Mouse (Mus musculus) liver, embryonic 11.5 days (tissue): ENCODE results near the gene Ciita. TPM values are rescaled to one million over a fixed set of nuclear protein-coding genes. Genes with fewer than 3 reads are reported as not detected.

Source experiments
- ATAC-seq: fragments of 200-750 bp; cut with Nextera tagmentation; replicated peaks from 2 replicates; pipeline ENCODE4 v1.8.0; 2017; ENCODE audit warnings: moderate number of reproducible peaks, mild to moderate bottlenecking, moderate TSS enrichment, moderate library complexity; ENCODE audit not compliant: low FRiP score
- DNase-seq: peaks from one replicate; pipeline ENCODE4 v3.0.0-alpha.2; 2017; ENCODE audit warnings: low spot score
- H3K27ac ChIP-seq: fragments of 300-500 bp; sonication (generic); 2 replicates; pipeline ENCODE4 v1.5.1; 2014; ENCODE audit warnings: mild to moderate bottlenecking, low read depth, low read length, control low read depth
- H3K27me3 ChIP-seq: fragments of 300-500 bp; sonication (generic); replicated peaks from 2 replicates; pipeline ENCODE4 v1.6.1; 2014; ENCODE audit warnings: low read length, mixed read lengths; ENCODE audit not compliant: control insufficient read depth, insufficient read depth
- H3K36me3 ChIP-seq: fragments of 300-500 bp; sonication (generic); 2 replicates; pipeline ENCODE4 v1.6.1; 2014; ENCODE audit warnings: mild to moderate bottlenecking, low read length, moderate library complexity, mixed read lengths; ENCODE audit not compliant: control insufficient read depth, insufficient read depth
- H3K4me1 ChIP-seq: fragments of 300-500 bp; sonication (generic); replicated peaks from 2 replicates; pipeline ENCODE4 v1.6.1; 2014; ENCODE audit warnings: low read length, mixed read lengths; ENCODE audit not compliant: control insufficient read depth, insufficient read depth
- H3K4me2 ChIP-seq: fragments of 300-500 bp; sonication (generic); 2 replicates; pipeline ENCODE4 v1.6.1; 2014; ENCODE audit warnings: mild to moderate bottlenecking, control low read depth, moderate library complexity
- H3K4me3 ChIP-seq: fragments of 300-500 bp; sonication (generic); 2 replicates; pipeline ENCODE4 v1.5.1; 2014; ENCODE audit warnings: low read depth, low read length, control low read depth
- H3K9ac ChIP-seq: fragments of 300-500 bp; sonication (generic); 2 replicates; pipeline ENCODE4 v1.6.1; 2014; ENCODE audit warnings: low read depth, low read length, control low read depth
- H3K9me3 ChIP-seq: fragments of 300-500 bp; sonication (generic); 2 replicates; pipeline ENCODE4 v1.6.1; 2016; ENCODE audit warnings: low read length, inconsistent platforms, mixed read lengths; ENCODE audit not compliant: control insufficient read depth
- WGBS: fragments of 180-500 bp; shearing (Covaris S2); extraction: QIAGEN DNeasy Blood & Tissue Kit; methylation state at CpG from one replicate; pipeline ENCODE4 v1.1.7; 2014; 5-methylcytosine and 5-hydroxymethylcytosine counted together
- polyA plus RNA-seq: library from polyadenylated mRNA; unstranded; fragments of >200 nt; fragmentation: Nextera tagmentation; extraction: Ambion mirVana; gene quantifications from 2 replicates; pipeline ENCODE4 v1.2.1, GENCODE M21; 2014

The Ciita gene
- 0.05 and 0.14 TPM in 2 replicates for polyA plus RNA-seq

DNA sequence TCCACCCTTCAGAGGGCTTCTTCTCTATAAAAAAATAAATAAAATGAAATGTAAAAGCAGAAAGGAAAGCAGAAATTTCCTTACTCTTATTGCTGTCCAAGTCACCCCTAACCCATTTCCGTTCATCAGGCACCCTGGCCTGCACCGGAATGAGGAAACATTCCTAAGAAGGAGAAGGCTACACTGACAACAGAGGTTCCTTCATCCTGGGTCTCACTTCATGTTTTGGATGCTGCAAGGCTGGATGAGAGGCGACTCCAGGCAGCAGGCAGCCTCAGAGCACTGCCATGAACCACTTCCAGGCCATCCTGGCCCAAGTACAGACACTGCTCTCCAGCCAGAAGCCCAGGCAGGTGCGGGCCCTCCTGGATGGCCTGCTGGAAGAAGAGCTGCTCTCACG, at the start of gene Ciita:
Gene Ciita (plus strand): TSS at position 203 of the 400 bp plus-strand sequence.
- no peak within 1 kb of the TSS for H3K9ac ChIP-seq
- ATAC-seq (no peak), DNase-seq (no peak)
- H3K9me3 ChIP-seq = no peaks in the 10 kb centered on the region
- H3K27me3 ChIP-seq = no peaks in the 10 kb centered on the region
- no peaks in the 10 kb centered on the region for H3K4me1 ChIP-seq
- H3K4me2 ChIP-seq = no peak within 1 kb of the TSS
- 67% methylated on average over 5 of the region's 5 CpGs for WGBS
- H3K4me3 ChIP-seq = no peak within 1 kb of the TSS
- H3K36me3 ChIP-seq = no peaks in the 10 kb centered on the region
- no peak within 1 kb of the TSS for H3K27ac ChIP-seq

DNA sequence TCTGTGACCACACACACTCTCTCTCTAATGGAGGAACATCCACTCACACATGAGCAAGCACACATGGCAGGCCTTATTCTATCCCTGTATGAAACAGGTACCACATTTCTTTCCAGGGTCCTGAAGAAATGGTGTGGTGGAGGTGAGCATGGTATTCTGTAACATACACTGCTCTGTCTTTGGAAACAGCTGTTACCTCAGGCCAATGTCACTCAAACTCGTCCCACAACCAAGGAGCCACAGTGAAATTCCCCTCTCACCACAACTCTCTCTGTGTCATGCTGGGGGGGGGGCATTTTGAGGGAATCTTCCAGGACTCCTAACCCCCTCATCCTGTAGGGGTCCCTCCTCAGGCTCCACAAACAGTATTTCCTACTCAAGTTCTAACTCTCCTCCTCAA, 47.9 kb upstream of the Ciita start:
- Histone ChIP-seq H3K27ac (no peak overlapping the region), H3K36me3 (no peaks in the 10 kb centered on the region), H3K4me2 (no peak overlapping the region), H3K4me1 (no peaks in the 10 kb centered on the region), H3K9ac (no peak overlapping the region), H3K9me3 (no peaks in the 10 kb centered on the region), H3K27me3 (no peaks in the 10 kb centered on the region), H3K4me3 (no peak overlapping the region)
- WGBS = 63% methylated on average over 1 of the region's 1 CpGs
- DNase-seq (no peak), ATAC-seq (no peak)

DNA sequence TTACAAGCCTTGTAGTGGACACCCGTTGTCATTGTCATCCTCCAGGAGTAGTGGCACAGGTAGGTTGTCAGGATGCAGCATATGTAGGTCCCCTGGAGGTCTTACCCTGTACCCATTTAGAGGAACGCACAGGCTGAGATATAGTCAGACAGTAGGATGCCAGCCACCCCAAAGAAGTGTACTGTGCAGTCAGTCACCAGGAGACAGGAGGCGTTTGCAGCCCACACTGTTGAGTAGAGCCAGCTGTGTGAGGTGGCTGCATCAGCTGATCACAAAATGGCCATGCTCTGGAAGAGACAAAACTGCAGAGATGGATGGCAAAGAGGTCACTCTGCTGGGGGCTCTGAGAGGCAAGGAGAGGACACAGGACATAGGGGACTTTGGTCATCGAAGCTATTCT, 47.5 kb upstream of the Ciita start:
- Histone ChIP-seq H3K9ac (no peak overlapping the region), H3K36me3 (no peaks in the 10 kb centered on the region)
- WGBS = 76% methylated on average over 4 of the region's 4 CpGs

DNA sequence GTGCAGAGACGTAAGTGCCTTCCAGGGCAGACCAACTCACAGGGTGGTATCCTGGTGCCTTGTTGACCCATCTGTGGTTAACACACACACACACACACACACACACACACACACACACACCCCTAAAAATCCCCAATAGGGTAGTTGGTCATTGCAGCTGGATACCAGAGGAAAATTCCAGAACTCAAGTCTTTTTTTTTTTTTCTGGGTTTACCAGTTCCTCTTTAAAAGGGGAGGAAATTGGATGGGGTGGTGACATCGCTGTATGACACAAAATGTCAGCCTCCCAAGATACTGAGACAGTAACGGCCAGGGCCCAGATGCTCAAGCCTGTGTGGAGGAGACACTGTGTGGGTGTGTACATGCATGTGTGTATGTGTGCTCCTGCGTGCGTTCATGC, 46.5 kb upstream of the Ciita start:
- Histone ChIP-seq H3K9me3 (no peaks in the 10 kb centered on the region), H3K4me3 (no peak overlapping the region), H3K36me3 (no peaks in the 10 kb centered on the region), H3K27ac (no peak overlapping the region), H3K9ac (no peak overlapping the region), H3K4me1 (no peaks in the 10 kb centered on the region), H3K27me3 (no peaks in the 10 kb centered on the region), H3K4me2 (no peak overlapping the region)
- 73% methylated on average over 5 of the region's 5 CpGs for WGBS
- DNase-seq = no peak
- no peak for ATAC-seq

More for the DNA sequence above, 47.5 kb upstream of the Ciita start:
- ATAC-seq (no peak), DNase-seq (no peak)
- no peaks in the 10 kb centered on the region for H3K9me3 ChIP-seq
- no peak overlapping the region for H3K4me2 ChIP-seq
- H3K27ac ChIP-seq = no peak overlapping the region
- no peaks in the 10 kb centered on the region for H3K4me1 ChIP-seq
- no peak overlapping the region for H3K4me3 ChIP-seq
- H3K27me3 ChIP-seq = no peaks in the 10 kb centered on the region

DNA sequence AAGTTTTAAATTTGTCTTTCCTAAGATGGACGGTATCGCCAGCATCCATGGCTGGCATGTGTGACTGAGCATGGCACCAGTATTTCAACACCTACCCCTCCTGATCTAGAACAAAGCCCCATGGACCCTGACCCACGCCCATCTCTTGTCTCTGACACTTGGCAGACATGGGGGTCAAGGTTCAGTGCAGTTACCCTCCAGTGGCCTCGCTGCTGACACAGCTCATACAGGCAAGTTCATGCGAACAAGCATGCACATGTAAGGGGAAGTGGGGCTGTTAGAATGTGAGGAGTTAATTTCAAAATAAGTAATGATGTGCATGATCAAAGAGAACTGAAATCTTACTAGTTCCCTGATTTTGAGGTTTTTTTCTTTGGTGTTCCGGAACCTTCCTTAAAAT, 43.7 kb upstream of the Ciita start:
- H3K36me3 ChIP-seq = no peaks in the 10 kb centered on the region
- H3K9ac ChIP-seq = no peak overlapping the region
- WGBS = 78% methylated on average over 6 of the region's 6 CpGs
- no peak overlapping the region for H3K4me3 ChIP-seq
- H3K4me1 ChIP-seq = no peaks in the 10 kb centered on the region
- H3K4me2 ChIP-seq = no peak overlapping the region
- ATAC-seq = no peak
- H3K9me3 ChIP-seq = no peaks in the 10 kb centered on the region
- no peak overlapping the region for H3K27ac ChIP-seq
- no peaks in the 10 kb centered on the region for H3K27me3 ChIP-seq
- DNase-seq = no peak

DNA sequence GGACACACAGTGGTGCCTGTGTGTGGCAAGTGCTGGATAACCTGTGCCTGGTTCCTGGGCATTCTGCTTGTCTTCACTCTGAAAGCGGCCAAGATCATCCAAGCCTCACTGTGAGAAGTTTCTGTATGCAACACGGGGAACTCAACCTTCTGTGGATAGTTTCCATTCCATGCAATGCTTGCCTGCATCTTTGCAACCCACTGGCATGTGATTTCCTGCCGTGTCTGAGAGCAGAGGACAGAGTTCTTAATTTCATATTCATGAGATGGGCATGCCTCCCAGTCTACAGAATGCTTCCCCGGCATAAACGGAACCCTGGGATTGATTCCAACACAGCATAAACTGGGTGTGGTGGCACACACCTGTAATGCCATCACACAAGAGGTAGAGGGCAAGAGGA, 41.8 kb upstream of the Ciita start:
- DNase-seq (no peak), ATAC-seq (no peak)
- Histone ChIP-seq H3K9me3 (no peaks in the 10 kb centered on the region), H3K36me3 (no peaks in the 10 kb centered on the region), H3K27me3 (no peaks in the 10 kb centered on the region), H3K4me2 (no peak overlapping the region), H3K4me1 (no peaks in the 10 kb centered on the region), H3K9ac (no peak overlapping the region), H3K27ac (no peak overlapping the region), H3K4me3 (no peak overlapping the region)
- 81% methylated on average over 5 of the region's 5 CpGs for WGBS

DNA sequence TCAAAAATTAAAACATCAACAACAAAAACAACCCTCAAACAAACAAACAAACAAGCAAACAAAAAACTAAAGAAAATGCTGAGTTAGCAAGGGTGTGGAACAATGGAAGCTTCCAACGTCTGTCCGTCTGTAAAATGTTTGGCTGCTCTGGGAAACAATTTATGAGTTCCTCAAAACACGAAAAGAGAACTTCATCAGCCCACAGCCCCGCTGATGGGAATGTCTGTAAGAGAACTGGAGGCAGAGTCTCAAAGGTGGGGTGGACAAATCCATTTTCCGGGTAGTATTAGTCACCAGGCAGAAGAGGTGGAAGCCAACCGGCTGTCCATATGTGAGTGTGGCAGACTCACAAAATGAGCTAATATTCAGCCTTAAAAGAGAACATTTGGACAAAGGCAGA, 38.5 kb upstream of the Ciita start:
- no peaks in the 10 kb centered on the region for H3K27me3 ChIP-seq
- no peak overlapping the region for H3K27ac ChIP-seq
- H3K9ac ChIP-seq = no peak overlapping the region
- H3K36me3 ChIP-seq = no peaks in the 10 kb centered on the region
- no peaks in the 10 kb centered on the region for H3K9me3 ChIP-seq
- ATAC-seq (no peak), DNase-seq (no peak)
- H3K4me2 ChIP-seq = no peak overlapping the region
- H3K4me1 ChIP-seq = no peaks in the 10 kb centered on the region
- 75% methylated on average over 6 of the region's 6 CpGs for WGBS
- no peak overlapping the region for H3K4me3 ChIP-seq

DNA sequence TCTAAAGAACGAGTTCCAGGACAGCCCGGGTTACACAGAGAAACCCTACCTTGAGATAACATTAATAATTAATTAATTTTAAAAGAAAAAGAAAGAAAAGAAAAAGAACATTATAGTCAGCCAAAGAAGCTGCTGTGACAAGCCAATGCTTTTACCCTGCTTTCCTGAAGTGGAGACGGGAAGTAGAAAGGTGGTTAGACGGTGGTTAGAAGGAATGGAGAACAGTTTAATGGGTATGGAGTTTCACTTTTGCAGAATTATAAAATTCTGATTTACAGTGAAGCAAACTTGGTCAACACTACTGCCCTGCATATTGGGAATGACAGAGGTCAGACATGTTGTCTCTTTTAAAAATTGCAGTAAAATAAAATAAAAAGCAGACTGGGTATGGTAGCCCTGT, 38.1 kb upstream of the Ciita start:
- Histone ChIP-seq H3K4me1 (no peaks in the 10 kb centered on the region), H3K4me2 (no peak overlapping the region), H3K36me3 (no peaks in the 10 kb centered on the region), H3K9ac (no peak overlapping the region), H3K4me3 (no peak overlapping the region), H3K27ac (no peak overlapping the region), H3K9me3 (no peaks in the 10 kb centered on the region), H3K27me3 (no peaks in the 10 kb centered on the region)
- no peak for ATAC-seq
- 75% methylated on average over 4 of the region's 4 CpGs for WGBS
- DNase-seq = no peak

DNA sequence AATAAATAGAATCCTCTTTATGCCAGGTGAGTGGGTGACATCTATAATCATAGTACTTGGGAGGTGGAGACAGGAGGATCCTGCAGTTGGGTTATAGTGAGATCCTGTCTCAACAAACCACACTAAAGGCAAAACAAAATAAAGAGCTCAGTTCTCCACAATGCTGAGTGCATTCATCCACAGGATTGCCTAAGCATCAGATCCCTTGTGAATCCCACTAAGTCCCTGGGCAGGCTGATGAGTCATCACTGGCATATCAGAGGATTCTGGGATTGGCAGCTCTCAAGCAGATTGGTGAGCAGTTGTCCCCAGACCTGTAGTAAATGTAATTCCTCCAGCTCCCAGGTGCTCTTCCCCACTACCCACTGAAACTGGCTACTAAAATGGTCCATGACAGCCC, 36.1 kb upstream of the Ciita start:
- Histone ChIP-seq H3K9me3 (no peaks in the 10 kb centered on the region), H3K27ac (no peak overlapping the region), H3K4me2 (no peak overlapping the region), H3K4me3 (no peak overlapping the region), H3K9ac (no peak overlapping the region), H3K4me1 (peaks cover 5% of the 10 kb centered on the region; the same call in 1 of the 2 replicates), H3K27me3 (no peaks in the 10 kb centered on the region), H3K36me3 (no peaks in the 10 kb centered on the region)
- ATAC-seq (no peak), DNase-seq (no peak)
